Mouse (Mus musculus): ENCODE measurements at regions not wholly inside any gene's neighbourhood (a gene's known extent, or its start where the extent isn't known, plus 50 kb on each side); places are given as distances from the start of the nearest gene placed in this dataset.

GRCm38 (mm10) chr4:10402928-10403327, 471.4 kb upstream of the 2610301B20Rik start:
- TF ChIP-seq POLR2AphosphoS2 (IDR thresholded peaks at IDR 0.05; ENCODE audit: low read depth, low read length): no peak
- TF ChIP-seq ZC3H11A (IDR thresholded peaks at IDR 0.05; ENCODE audit: low read depth, low read length): no peak
- TF ChIP-seq NRF1 (IDR thresholded peaks at IDR 0.05; ENCODE audit: low read depth, low read length): no peak
- TF ChIP-seq CTCF (conservative IDR thresholded peaks at IDR 0.05 in 1 of 2, IDR thresholded peaks at IDR 0.05 in 1 of 2; ENCODE audit: low read depth in 2 of 2, low read length in 2 of 2): no peak
